In the genomic region with DNA sequence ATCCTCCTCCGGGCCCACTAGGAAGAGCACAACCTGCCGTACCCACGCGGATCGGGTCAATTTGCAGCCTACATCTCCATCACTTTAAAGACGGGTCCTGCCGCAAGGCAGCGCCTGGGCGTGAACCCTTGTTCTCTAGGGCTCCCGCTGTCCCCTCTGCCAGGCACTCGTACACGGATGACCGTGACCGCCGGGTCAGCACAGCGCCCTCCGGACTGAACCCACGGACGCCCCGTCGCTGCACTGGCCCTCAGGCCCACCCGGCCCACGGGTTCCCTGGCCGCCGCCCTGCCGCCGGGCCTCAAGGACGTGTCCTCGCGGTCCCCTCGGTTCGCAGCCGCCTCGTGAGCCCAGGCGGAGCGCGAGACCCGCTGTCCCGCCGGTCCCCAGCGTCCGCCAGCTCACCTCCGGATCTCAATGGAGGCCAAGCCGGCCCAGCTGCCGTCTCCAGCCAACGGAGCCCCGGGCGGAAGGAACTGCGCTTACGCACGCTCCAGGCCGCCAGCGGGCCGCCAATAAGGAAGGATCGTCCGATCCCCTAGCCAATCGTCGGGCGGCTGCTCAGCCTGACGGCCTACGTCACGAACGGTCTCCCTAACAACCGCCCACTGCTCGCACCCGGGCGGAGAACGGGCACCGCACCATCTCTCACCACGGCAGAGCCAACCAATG, we compare ENCODE assay signal across 8 mouse cellular contexts. TPM values are rescaled to one million over a fixed set of nuclear protein-coding genes. Genes with fewer than 3 reads are reported as not detected.
DNase-seq lines count a peak whose midpoint lies in the region; ATAC-seq lines count a peak whose summit lies in the region.

Hmgcr (minus strand) TSS at position 531 of the 672 bp plus-strand sequence.

- peak; percentile 99 for DNase-seq in adrenal gland, adult (ENCODE audit: inconsistent age in 2 of 2, low spot score in 1 of 2)
- peak; percentile 97 for DNase-seq in embryo, embryonic 10.5 days (ENCODE audit: low spot score)
- peak; percentile 98 for DNase-seq in gastrocnemius, postnatal 14 days
- DNase-seq in left cerebral cortex, postnatal 10 days (ENCODE audit: extremely low spot score in 1 of 2, low spot score in 2 of 2): peak; percentile 99
- peak; percentile 99 for DNase-seq in right cerebral cortex, postnatal 25 days
- peak; percentile 96 to 97 for DNase-seq in urinary bladder, postnatal 4 days (ENCODE audit: low spot score in 2 of 2)

- ATAC-seq in inflammation-experienced regulatory T-cells, adult 6 months: peak; percentile 95
- peak; percentile 99 for ATAC-seq in megakaryocyte-erythroid progenitor cell, adult 5-6 weeks (replicated peaks; ENCODE audit: low FRiP score, low TSS enrichment, poor library complexity, severe bottlenecking)

- intact Hi-C loops in gastrocnemius, postnatal 14 days (cut with DNase I; ENCODE audit: low total_unique reads): no loop called here
- intact Hi-C loops in left cerebral cortex, postnatal 10 days (cut with DNase I): no loop called here

RNA-seq across cellular contexts. Expression of gene Hmgcr, which starts in this region (rescaled TPM):
- total RNA-seq in gastrocnemius, postnatal 14 days (2021): 10 to 100 TPM in 1 of 2 experiments, 1 to 10 TPM in 1; 8.3 to 16.5 TPM
- polyA plus RNA-seq in inflammation-experienced regulatory T-cells, adult 6 months (2017; shearing (Covaris generic)): 10 to 100 TPM; 44.2 to 73.9 (median 53.7) TPM
- 100 to 1,000 TPM; 314 to 328 TPM for total RNA-seq in left cerebral cortex, postnatal 10 days (2021)
- total RNA-seq in megakaryocyte-erythroid progenitor cell, adult 5-6 weeks (2014; fragmentation: Nextera tagmentation): 28.3 and 49.1 TPM in 2 replicates
- total RNA-seq in megakaryocyte-erythroid progenitor cell, adult 5-6 weeks (2017): 27.7 and 34.4 TPM in 2 replicates

Comparison
In these comparisons a context has a peak if more than half of its experiments do, and no peak if none do; other contexts are left out.
1. Peak in every context shown above with its lines: DNase-seq and ATAC-seq.
2. RNA of gene Hmgcr (total RNA-seq): 314 to 328 TPM in left cerebral cortex, postnatal 10 days; 27.7 to 49.1 TPM in megakaryocyte-erythroid progenitor cell, adult 5-6 weeks and 8.3 to 16.5 TPM in gastrocnemius, postnatal 14 days; every median in the first group is over 4 times any median in the second.